Mouse (Mus musculus) skeletal muscle tissue, adult 2 months (tissue): ENCODE data around the gene Rer1.

Experiments
- DNase-seq: peaks from one replicate; pipeline ENCODE4 v3.0.0-alpha.2; 2012; ENCODE audit warnings: low read depth, low spot score

Gene Rer1

DNA sequence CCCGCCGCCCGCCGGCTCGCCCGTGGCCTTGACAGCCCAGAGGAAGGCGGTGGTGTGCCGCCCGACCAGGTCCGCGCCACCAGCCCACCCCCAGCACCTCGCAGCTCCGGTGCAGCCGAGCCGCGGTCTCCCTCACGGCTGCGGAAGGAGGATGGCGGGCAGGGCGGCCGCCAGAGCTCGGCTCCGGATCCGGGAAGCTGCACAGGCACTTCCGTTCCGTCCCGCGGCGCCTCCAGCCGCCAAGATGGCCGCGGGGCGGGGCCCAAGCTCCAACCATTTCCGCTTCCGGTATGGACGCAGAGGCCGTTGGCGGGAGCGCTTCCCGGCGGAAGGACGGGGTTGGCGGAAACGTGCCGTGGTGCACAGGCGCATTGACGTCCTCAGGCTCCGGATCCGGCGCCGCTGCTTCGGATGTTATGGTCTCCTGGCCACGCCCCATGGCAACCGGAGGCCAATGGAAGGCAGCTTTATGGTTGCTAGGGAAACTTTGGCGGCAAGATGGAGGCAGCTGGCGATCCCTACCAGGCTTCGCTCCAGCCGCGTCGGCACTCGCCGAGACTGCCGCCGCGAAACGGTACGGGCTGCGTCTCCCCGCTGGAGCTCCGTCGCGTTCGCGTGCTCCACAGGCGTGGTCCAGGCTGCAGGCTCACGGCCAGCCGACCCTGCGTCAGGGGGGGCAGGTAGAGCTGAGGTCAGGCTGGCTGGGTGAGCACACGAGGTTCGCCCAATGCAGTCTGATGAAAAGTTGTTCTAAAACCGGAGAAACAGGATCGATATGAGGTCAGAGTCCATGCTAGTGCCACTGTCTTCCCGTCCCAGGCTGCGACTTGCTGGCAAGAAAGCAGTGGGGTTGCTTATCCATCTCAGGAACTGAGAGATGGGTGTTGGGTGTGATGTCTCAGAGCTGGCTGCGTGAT is at the start of gene Rer1, which contains the start of gene Morn1:
Gene Rer1 (minus strand): TSS at position 275 of the 917 bp plus-strand sequence.
Gene Morn1 (plus strand): TSS at position 470 of the 917 bp plus-strand sequence.
- peak; percentile 99 for DNase-seq

DNA sequence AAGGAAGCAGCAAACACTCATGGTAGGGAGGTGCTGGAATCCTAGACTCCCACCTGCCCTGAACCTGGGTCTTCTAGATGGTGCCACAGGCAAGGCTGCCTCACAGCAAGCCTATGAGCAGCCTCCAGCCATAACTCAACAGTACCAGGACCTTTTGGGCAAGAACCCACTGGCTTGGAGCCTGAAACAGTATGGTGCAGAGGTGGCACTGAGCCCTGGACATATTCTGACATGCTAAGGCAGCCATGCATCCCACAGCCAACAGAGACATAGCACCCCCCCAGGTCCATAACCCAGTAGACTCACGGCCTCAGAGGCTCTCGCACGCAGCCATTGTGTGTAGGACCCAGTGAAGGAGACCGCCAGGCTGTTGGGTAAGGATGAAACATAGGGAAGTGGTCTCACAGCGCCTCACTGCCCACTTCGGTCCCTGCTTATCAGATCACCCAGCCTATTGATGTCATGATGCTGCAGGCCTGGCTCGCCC is 48.5 kb upstream of the Rer1 start:
- no peak for DNase-seq

DNA sequence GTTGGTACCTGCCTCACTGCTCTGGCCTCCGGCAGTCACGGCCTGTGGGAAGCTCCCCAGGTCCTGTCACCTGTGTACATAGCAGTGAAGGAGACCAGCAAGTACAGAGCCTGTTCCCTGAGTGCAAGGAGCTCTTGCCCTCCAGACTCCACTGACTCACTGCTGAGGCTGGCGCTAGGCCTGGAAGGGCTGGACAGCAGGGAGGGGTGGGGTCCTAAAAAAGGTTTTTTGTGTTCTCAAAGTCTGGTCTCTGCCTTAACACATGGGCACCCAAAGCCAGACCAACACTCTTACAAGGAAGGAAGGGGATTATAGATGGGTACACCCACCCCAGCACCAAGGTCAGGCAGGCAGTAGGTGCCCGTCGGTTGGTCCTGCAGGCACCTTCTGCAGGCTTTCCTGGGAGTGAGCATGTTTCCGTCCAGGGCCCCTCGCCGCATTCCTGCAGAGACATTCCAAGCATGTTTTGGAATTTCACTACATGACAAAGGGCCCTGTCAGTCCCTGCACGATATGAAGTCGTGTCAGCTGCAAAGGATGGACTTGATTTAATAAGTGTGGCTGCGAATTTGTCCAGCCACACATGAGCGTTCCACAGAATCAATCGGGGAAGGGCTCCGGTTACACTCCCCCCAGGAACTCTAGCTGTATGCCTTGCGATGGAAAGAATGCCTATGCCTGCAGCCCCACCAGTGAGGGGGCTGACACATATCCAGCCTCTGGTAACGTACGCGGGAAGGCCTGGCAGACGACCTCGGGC is 47.7 kb upstream of the Rer1 start:
- no peak for DNase-seq

- no peak for DNase-seq
Measured at GRCm38 (mm10) chr4:155133188-155133587, 47.0 kb upstream of the Rer1 start.

DNA sequence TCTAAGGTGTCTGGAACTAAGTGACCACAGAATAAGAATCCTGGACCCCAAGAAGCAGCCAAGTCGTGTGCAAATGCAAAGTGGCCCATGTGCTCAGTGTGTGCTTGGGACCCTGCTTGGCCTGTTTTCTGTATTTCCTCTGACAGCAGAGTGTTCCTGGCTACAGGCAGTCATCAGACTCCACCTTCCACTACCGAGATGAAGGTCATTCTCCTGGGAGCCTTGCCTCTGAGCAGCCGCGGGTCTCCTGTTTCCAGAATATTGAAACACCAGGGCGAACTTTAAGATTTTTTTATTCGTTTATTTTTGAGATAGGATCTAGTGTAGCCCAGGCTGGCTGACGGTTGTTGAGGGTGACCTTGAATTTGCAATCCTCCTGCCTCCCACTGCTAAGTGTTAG is 44.4 kb upstream of the Rer1 start:
- DNase-seq = no peak

DNA sequence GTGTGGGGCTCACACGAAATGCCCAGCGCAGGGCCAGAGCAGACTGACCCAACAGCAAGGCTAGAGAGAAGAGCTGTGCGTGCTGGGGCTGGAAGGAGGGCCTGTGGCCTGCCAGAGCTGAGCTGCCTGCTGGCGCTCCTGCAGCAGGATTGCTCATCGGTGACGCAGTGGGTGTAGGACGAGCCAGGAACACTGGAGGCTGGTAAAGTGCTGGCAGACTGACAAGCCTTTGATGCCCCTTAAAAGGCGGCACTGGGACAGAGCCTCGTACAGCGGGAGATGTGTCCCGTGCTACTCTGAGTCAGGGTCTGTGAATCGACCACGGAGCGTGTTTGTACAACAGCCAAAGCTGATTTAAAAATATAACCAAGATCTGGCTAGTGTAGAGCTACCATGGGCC is 43.8 kb upstream of the Rer1 start:
- DNase-seq = peak; percentile 95

DNA sequence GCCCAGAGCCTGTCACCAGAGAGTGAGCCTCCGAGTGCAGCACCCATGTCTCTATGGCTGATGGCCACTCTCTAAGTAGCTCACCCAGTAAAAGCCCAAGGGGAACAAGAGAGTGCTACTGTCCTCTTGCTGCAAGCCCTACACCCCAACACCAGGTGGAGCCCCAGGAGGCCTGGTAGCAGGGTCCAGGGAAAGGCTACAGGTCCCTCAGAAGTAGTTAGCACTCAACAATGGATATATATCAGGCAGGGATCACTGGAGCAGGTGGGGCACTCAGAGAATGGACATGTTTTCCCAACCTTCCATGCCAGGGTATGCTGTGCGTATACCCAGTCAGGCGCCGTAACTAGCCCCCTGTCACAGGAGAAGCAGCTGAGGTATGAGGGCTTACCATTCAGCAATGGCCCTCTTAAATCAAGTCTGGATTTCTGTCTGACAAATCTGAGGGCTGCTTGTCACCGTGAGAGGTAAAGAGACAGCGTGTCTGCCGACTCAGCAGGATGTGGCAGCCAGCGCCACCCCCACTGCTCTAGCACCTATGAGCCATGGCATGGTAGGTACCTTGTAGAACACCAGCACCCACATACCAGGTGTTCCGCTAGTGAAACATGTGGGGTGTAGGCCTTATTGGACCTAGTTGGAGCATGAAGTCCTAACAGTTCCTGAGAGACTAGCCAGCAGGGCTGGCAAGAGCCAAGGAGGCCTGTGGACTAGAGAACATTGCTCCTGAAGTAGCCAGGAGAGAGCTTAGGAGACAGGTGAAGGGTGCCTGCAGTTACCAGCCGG is 43.1 kb upstream of the Rer1 start:
- no peak for DNase-seq

GRCm38 (mm10) chr4:155128411-155128810 is 42.2 kb upstream of the Rer1 start:
- no peak for DNase-seq

- DNase-seq = no peak
Measured at GRCm38 (mm10) chr4:155126602-155127372, 40.6 kb upstream of the Rer1 start.

- DNase-seq = no peak
Measured at GRCm38 (mm10) chr4:155126194-155126593, 40.0 kb upstream of the Rer1 start.

GRCm38 (mm10) chr4:155125310-155125709 is 39.1 kb upstream of the Rer1 start:
- no peak for DNase-seq

- DNase-seq = no peak
Measured at GRCm38 (mm10) chr4:155123868-155124534, 37.8 kb upstream of the Rer1 start.

- peak; percentile 80 for DNase-seq
Measured at GRCm38 (mm10) chr4:155122444-155123040, 36.4 kb upstream of the Rer1 start.

DNA sequence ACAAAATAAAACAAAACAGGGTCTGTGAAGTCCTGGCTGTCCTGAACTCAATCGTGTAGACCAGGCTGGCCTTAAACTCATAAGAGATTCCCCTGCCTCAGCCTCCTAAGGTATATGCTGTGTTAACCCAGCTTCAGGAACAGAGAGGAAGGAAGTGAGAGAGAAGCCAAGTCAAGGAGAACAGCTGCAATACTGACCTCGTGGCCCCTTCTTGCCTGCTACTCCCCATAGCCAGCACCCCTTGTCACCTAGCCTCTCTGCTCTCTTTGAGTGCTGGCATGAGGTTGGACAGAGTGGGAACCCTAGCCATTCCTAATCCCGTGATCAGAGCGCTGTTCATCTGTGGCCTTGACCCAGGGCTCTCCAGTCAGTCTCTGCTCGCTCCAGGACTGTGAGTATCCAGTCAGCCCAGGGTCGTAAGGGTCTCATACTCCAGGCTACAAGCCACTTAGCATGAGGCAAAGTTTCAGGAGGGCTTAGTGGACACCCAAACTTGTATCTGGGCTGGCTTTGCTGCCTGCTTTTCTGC is 35.8 kb upstream of the Rer1 start:
- no peak for DNase-seq

DNA sequence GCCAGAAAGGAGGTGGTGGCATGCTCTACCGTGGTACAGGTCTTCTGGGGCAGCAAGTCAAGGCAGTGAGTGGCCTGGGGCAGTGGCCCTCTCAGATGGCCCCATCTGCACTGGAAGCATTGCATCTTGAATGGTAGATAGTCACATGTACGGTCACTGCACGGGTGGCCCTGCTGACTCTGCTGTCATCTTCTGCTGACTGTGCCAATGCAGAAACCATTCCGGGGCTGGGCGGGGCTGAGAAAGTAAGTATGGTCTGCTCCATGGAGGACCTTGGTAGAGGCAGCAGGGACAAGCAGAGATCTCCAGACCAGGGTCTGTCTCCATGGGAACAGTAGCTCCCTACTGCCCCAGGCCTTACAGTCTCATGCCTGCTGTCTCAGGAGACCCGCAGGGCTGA is 35.0 kb upstream of the Rer1 start:
- no peak for DNase-seq

DNA sequence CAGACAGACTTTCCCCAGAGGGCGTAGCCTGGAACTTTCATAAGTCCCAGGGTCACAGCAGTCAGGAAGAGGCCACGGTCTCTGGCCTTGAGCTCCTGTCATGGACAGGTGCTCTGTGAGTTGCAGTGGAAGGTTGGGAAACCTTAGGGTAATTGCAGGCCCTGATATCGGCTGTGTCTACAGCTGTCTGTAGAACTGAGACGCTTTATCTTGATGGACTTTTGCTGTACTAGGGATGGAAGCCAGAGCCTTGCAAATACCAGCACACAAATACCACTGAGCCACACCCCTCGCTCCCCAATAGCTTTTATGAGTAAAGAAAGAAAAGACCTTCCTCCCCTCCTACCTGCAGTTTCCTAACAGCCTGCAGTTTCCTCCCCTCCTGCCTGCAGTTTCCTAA is 34.4 kb upstream of the Rer1 start:
- DNase-seq = no peak

DNA sequence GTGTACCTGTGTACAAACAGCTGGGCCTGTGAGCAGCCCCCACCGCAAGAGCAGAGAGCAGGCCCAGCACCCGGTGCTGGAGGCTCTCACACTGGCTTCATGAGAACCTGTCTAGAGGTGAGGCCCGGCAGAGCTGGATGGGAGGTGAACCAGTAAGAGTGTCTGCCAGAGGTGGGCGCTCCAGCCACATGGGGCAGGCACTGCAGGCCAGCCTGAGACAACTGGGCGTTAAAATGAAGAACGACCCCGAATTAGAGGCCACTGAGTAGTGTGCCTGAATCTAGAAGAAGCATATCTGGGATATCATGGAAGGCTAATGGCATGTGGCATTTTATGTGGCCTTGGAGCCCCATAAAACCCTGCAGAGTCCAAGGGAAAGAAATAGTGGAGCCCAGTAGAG is 33.9 kb upstream of the Rer1 start:
- no peak for DNase-seq

DNA sequence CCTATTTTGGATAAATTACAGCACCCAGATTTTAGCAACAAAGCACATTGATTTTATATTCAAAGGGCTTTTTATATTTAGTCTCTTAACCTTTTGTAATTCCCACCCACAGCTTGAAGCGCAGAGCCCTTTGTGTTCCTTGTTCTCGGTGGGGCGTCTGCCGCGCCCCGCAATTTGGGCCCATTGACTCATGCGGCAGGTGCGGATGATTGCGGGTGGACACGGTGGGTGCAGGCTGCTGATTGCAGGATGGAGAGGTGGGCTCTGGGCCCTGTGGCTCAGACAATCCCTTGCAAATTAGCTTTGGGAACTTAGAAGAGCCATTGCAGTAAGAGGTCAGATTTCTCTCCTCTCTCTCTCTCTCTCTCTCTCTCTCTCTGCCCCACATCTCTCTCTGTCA is 32.1 kb upstream of the Rer1 start:
- no peak for DNase-seq

GRCm38 (mm10) chr4:155117396-155117978 is 31.3 kb upstream of the Rer1 start:
- no peak for DNase-seq
